Mouse (Mus musculus) liver, adult 2 months (tissue): ENCODE measurements at regions not wholly inside any gene's neighbourhood (a gene's known extent, or its start where the extent isn't known, plus 50 kb on each side); places are given as distances from the start of the nearest gene placed in this dataset.
A peak's percentile ranks its signal among the peaks of the same experiment; 100 is the strongest.

Experiments
- DNase-seq: peaks from one replicate; pipeline ENCODE4 v3.0.0-alpha.2; 2011; ENCODE audit warnings: low read depth, low spot score; ENCODE audit errors: extremely low read depth
- H3K27ac ChIP-seq: fragments of 200-500 bp; replicated peaks from 2 replicates; pipeline ENCODE4 v1.5.1; 2012; ENCODE audit warnings: low read depth, mild to moderate bottlenecking, control low read depth, inconsistent platforms, low read length; ENCODE audit not compliant: insufficient read depth
- H3K27me3 ChIP-seq: fragments of 200-500 bp; 2 replicates; pipeline ENCODE4 v1.6.1; 2012; ENCODE audit warnings: mild to moderate bottlenecking, moderate library complexity, low read length, inconsistent platforms; ENCODE audit not compliant: control insufficient read depth, insufficient read depth
- H3K36me3 ChIP-seq: fragments of 200-500 bp; 2 replicates; pipeline ENCODE4 v1.6.1; 2012; ENCODE audit warnings: low read length, inconsistent platforms; ENCODE audit not compliant: control insufficient read depth, insufficient read depth
- H3K4me1 ChIP-seq: fragments of 200-500 bp; 2 replicates; pipeline ENCODE4 v1.6.1; 2011; ENCODE audit warnings: low read length; ENCODE audit not compliant: control insufficient read depth, insufficient read depth
- H3K4me3 ChIP-seq: fragments of 200-500 bp; 2 replicates; pipeline ENCODE4 v1.5.1; 2011; ENCODE audit warnings: low read depth, mild to moderate bottlenecking, control low read depth, low read length, moderate library complexity; ENCODE audit not compliant: insufficient read depth
- H3K79me2 ChIP-seq: fragments of 200-500 bp; 2 replicates; pipeline ENCODE4 v1.6.1; 2012; ENCODE audit warnings: inconsistent platforms, mild to moderate bottlenecking, low read length, moderate library complexity; ENCODE audit not compliant: control insufficient read depth, insufficient read depth
- H3K9ac ChIP-seq: fragments of 200-500 bp; 2 replicates; pipeline ENCODE4 v1.6.1; 2012; ENCODE audit warnings: low read depth, mild to moderate bottlenecking, control low read depth, inconsistent platforms, low read length
- CTCF ChIP-seq: fragments of 200-500 bp; IDR thresholded peaks from 2 replicates; pipeline ENCODE4 v1.5.1; 2011; ENCODE audit warnings: low read depth, low read length, control low read depth
- POLR2A ChIP-seq: fragments of 200-500 bp; IDR thresholded peaks from 2 replicates; pipeline ENCODE4 v1.6.1; 2011; ENCODE audit warnings: low read length, control low read depth; ENCODE audit not compliant: insufficient read depth; ENCODE audit errors: extremely low read depth
- WGBS: fragments of 180-500 bp; shearing (Covaris S2); methylation state at CpG from one replicate; pipeline ENCODE4 v1.1.7; 2018; 5-methylcytosine and 5-hydroxymethylcytosine counted together

DNA sequence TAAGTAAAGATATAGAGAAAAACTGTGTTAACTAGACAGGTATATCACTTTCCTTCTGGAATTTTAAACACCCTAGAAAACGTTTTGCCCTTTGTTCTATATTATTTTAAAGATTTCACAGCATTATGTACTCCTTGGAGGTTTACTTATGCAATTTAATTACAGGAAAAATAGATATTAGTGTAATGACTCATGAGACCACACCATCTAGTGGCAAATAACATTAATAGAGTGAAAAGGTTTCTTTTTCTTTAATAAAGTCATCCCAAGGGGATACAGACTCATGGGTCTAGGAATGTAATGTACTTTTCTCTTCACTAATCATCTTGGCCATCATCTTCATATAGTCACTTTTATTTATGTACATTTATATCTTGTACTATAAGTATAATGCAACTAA lies 262.3 kb downstream of the Cdh9 start:
- TF ChIP-seq POLR2A = no peak
- TF ChIP-seq CTCF = no peak
- H3K27ac ChIP-seq = no peak overlapping the region
- H3K79me2 ChIP-seq = no peaks in the 10 kb centered on the region
- no peaks in the 10 kb centered on the region for H3K36me3 ChIP-seq
- no peak for DNase-seq
- no peak overlapping the region for H3K9ac ChIP-seq
- 6% methylated on average over 1 of the region's 1 CpGs for WGBS
- H3K4me3 ChIP-seq = no peak overlapping the region
- H3K27me3 ChIP-seq = no peaks in the 10 kb centered on the region
- H3K4me1 ChIP-seq = no peaks in the 10 kb centered on the region

- Histone ChIP-seq H3K4me1 (no peaks in the 10 kb centered on the region), H3K27ac (no peak overlapping the region), H3K4me3 (no peak overlapping the region), H3K36me3 (no peaks in the 10 kb centered on the region), H3K9ac (no peak overlapping the region), H3K79me2 (no peaks in the 10 kb centered on the region), H3K27me3 (no peaks in the 10 kb centered on the region)
- 20% methylated on average over 1 of the region's 1 CpGs for WGBS
- TF ChIP-seq POLR2A (no peak), CTCF (no peak)
- peak; percentile 25 for DNase-seq
Observed at GRCm38 (mm10) chr15:16995667-16996066, 267.1 kb downstream of the Cdh9 start.

DNA sequence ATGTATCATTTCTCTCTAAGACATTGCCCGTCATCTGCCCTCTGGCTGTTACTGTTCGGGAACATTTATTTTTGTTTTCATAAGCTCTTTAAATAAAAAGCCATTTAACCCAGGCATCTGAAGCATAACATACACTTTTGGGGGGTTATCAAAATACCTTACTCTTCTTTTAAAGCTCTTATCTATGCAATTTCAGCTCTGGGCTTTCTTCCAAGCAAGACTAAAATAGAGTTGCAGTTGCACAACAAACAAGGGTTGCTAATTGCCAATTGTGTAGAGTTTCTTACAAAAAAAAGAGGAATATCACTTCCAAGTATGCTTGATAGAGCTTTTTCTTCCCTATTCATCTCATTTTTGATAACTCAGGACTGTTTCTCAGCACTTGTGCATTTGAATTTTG lies 277.6 kb downstream of the Cdh9 start:
- no peak overlapping the region for H3K9ac ChIP-seq
- no peak overlapping the region for H3K27ac ChIP-seq
- no peak for TF ChIP-seq POLR2A
- no peak for TF ChIP-seq CTCF
- H3K27me3 ChIP-seq = no peaks in the 10 kb centered on the region
- H3K36me3 ChIP-seq = no peaks in the 10 kb centered on the region
- H3K79me2 ChIP-seq = no peaks in the 10 kb centered on the region
- WGBS = 76% methylated on average over 2 of the region's 2 CpGs
- DNase-seq = peak; percentile 26
- no peak overlapping the region for H3K4me3 ChIP-seq
- H3K4me1 ChIP-seq = no peaks in the 10 kb centered on the region; the same call in 1 of the 2 replicates

DNA sequence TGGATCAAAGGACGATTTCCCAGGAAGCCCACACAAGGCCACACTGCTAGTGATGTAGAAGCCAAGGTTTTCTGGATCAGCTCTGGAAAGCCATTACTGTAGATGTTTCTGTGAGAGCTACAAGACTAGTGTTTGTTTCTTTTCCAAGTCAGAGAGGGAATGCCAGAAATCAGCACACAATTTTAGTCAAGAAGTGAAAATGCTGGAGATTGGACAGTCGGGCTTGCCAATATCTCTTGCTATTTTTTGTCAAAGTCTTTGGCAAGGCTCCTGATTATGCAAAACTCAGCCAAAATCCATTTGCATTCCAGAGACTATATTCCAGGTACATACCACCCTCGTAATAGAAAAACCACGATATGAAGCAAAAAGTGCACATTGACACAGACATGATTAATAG lies 279.3 kb downstream of the Cdh9 start:
- no peaks in the 10 kb centered on the region for H3K36me3 ChIP-seq
- TF ChIP-seq CTCF (no peak), POLR2A (no peak)
- no peaks in the 10 kb centered on the region; the same call in 1 of the 2 replicates for H3K4me1 ChIP-seq
- no peaks in the 10 kb centered on the region for H3K27me3 ChIP-seq
- 55% methylated on average over 4 of the region's 4 CpGs for WGBS
- no peak overlapping the region for H3K9ac ChIP-seq
- peak; percentile 46 for DNase-seq
- H3K27ac ChIP-seq = no peak overlapping the region
- no peak overlapping the region for H3K4me3 ChIP-seq
- H3K79me2 ChIP-seq = no peaks in the 10 kb centered on the region

DNA sequence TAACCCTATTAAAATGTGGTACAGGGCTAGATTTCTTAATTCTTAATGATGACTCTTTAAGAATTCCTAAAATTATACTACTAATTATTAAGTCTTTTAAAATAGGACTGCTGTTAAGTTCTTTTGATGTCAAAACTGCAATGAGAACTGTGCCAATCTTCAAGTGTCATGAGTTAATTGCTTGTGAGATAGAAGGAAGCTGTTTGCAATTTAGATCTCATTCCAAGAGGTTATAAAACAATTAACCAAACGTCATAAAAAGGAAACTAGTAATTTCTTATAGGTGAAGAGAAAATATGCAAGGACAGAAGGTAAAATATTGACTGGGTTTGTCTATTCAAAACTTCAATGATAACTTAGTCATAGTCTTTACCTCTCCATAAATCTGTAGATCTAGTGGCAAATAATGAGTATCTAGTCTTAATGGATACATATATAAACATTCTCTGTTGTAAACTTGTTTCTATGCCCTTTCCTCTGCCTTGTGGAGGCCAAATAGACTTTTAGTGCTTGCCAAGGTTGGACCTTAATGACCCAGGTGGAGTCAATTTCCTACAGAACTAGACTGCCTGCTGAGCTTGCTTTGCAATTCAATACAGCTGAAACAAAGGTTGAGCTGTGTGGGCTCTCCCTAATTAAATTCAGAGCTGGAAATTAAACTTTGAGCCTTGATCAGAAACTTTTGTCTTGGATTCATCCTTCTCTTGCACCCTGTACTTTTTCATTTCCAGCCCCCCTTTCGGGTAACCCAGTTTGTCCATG lies 320.5 kb downstream of the Cdh9 start:
- TF ChIP-seq POLR2A (no peak), CTCF (no peak)
- Histone ChIP-seq H3K79me2 (no peaks in the 10 kb centered on the region), H3K36me3 (no peaks in the 10 kb centered on the region), H3K4me1 (no peaks in the 10 kb centered on the region), H3K9ac (no peak overlapping the region), H3K27ac (no peak overlapping the region), H3K4me3 (no peak overlapping the region), H3K27me3 (no peaks in the 10 kb centered on the region)
- WGBS = 60% methylated on average over 2 of the region's 2 CpGs
- DNase-seq = no peak

- Histone ChIP-seq H3K27me3 (no peaks in the 10 kb centered on the region), H3K79me2 (no peaks in the 10 kb centered on the region), H3K27ac (no peak overlapping the region), H3K9ac (no peak overlapping the region), H3K36me3 (no peaks in the 10 kb centered on the region), H3K4me3 (no peak overlapping the region), H3K4me1 (no peaks in the 10 kb centered on the region)
- WGBS = 60% methylated on average over 4 of the region's 4 CpGs
- TF ChIP-seq POLR2A = no peak
- no peak for TF ChIP-seq CTCF
- DNase-seq = peak; percentile 13
Observed at GRCm38 (mm10) chr15:17069772-17070171, 341.2 kb downstream of the Cdh9 start.
